Mouse (Mus musculus) thymus, adult 2 months (tissue): ENCODE data around the gene Tub.

Source experiments
- CTCF ChIP-seq: fragments of 200-500 bp; IDR thresholded peaks from 2 replicates; pipeline ENCODE4 v1.5.1; 2012; ENCODE audit warnings: mild to moderate bottlenecking, control low read depth, low read length, moderate library complexity, borderline replicate concordance; ENCODE audit not compliant: control insufficient read depth, poor library complexity, insufficient read depth; ENCODE audit errors: extremely low read depth
- POLR2A ChIP-seq: fragments of 200-500 bp; IDR thresholded peaks from 2 replicates; pipeline ENCODE4 v1.6.1; 2012; ENCODE audit warnings: mild to moderate bottlenecking, low read length, control low read depth, moderate library complexity; ENCODE audit not compliant: control insufficient read depth, poor library complexity, insufficient read depth; ENCODE audit errors: extremely low read depth

DNA sequence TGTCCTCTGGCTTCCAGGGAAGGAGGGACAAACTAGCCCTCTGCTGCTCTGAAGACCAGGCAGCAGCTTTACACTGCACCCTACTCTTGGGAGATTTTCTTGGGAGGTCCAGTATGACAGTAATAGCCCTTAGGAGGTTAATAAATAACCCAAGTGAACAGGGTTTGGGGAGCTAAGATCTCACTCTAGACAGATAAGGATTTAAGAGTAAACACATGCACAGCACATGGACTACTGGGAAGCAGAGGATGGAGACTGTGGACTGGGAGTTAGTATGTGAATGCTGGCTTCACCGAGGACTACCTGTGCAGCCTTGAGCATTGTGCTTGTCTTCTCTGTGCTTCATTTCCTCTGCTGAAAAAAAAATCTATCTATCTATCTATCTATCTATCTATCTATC, 59.1 kb downstream of the Tub start:
- no peak for TF ChIP-seq POLR2A
- no peak for TF ChIP-seq CTCF
